Mouse (Mus musculus) thymus, adult 2 months (tissue): ENCODE results near the gene Cops4.

Experiments used
- CTCF ChIP-seq: fragments of 200-500 bp; IDR thresholded peaks from 2 replicates; pipeline ENCODE4 v1.5.1; 2012; ENCODE audit warnings: mild to moderate bottlenecking, control low read depth, low read length, moderate library complexity, borderline replicate concordance; ENCODE audit not compliant: control insufficient read depth, poor library complexity, insufficient read depth; ENCODE audit errors: extremely low read depth
- POLR2A ChIP-seq: fragments of 200-500 bp; IDR thresholded peaks from 2 replicates; pipeline ENCODE4 v1.6.1; 2012; ENCODE audit warnings: mild to moderate bottlenecking, low read length, control low read depth, moderate library complexity; ENCODE audit not compliant: control insufficient read depth, poor library complexity, insufficient read depth; ENCODE audit errors: extremely low read depth

DNA sequence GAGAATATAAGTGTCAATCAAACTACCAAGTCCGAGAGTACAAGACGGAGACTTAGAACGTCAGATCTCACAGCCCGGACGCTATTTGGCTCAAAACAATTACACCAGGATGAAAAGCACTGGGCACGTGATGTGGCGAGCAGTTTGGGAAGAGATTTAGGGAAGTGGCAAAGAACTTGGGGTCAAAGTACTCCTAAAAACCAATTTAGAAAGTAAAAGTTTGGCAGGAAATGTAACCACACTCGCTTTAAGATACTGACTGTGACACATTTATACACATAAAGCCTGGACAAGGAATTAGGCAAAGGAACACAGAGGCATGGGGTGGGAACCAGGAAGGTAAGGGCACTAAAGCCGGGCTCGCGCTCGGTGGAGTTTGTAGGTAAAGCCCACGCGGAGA, 38.9 kb downstream of the Cops4 start:
- TF ChIP-seq CTCF = no peak
- no peak for TF ChIP-seq POLR2A
